ENCODE assay signal across 22 mouse cellular contexts in genomic region chr16:95686246-95686645, GRCm38 (mm10). TPM values are rescaled to one million over a fixed set of nuclear protein-coding genes. Genes with fewer than 3 reads are reported as not detected.
A peak's percentile ranks its signal among the peaks of the same experiment; 100 is the strongest.
DNase-seq lines count a peak whose midpoint lies in the region; ATAC-seq and TF ChIP-seq lines count a peak whose summit lies in the region.
"Had no signal": no experiment of that assay in that cellular context is flagged by ENCODE, and none has a peak within 500 bp of the region (broad histone marks: within the 10 kb centered on the region; RNA-seq: fewer than 3 reads in every experiment).

No protein-coding gene starts in this region.

- no peak for TF ChIP-seq CTCF in intestine, postnatal 0 days (IDR thresholded peaks at IDR 0.05; ENCODE audit: low read depth)

- WGBS in kidney, embryonic 15.5 days = 60% methylated on average over 6 of the region's 6 CpGs
- WGBS in intestine, embryonic 14.5 days = 65% methylated on average over 6 of the region's 6 CpGs
- WGBS in intestine, postnatal 0 days = 47% methylated on average over 6 of the region's 6 CpGs
- WGBS in heart, embryonic 11.5 days (ENCODE audit: insufficient replicate concordance) = 71% methylated on average over 6 of the region's 6 CpGs
- 75% methylated on average over 6 of the region's 6 CpGs for WGBS in heart, embryonic 12.5 days

- peak overlapping the region; percentile 72 for H3K27ac ChIP-seq in kidney, embryonic 15.5 days
- H3K27ac ChIP-seq in intestine, embryonic 14.5 days (ENCODE audit: low read depth) = peak overlapping the region; percentile 23; the same call in 1 of the 2 replicates
- H3K27ac ChIP-seq in intestine, postnatal 0 days (ENCODE audit: low read depth, low read length) = peak overlapping the region; percentile 91
- H3K27ac ChIP-seq in heart, embryonic 11.5 days (ENCODE audit: low read depth, low read length) = no peak overlapping the region
- H3K27ac ChIP-seq in heart, embryonic 12.5 days (ENCODE audit: poor library complexity, severe bottlenecking) = no peak overlapping the region
- H3K27ac ChIP-seq: embryonic facial prominence, embryonic 13.5 days; forebrain, embryonic 13.5 days; gastrocnemius, adult 2 months; heart, embryonic 15.5 days; hindbrain, embryonic 13.5 days had no signal

- H3K4me1 ChIP-seq in kidney, embryonic 15.5 days = peaks cover 37% of the 10 kb centered on the region
- peaks cover 13% of the 10 kb centered on the region; the same call in 1 of the 2 replicates for H3K4me1 ChIP-seq in intestine, embryonic 14.5 days (replicated peaks; ENCODE audit: control insufficient read depth, insufficient read depth, low read length)
- peaks cover 18% of the 10 kb centered on the region for H3K4me1 ChIP-seq in intestine, postnatal 0 days (replicated peaks; ENCODE audit: control insufficient read depth, insufficient read depth, low read length)
- peaks cover 4% of the 10 kb centered on the region; the same call in 1 of the 2 replicates for H3K4me1 ChIP-seq in heart, embryonic 11.5 days (ENCODE audit: control insufficient read depth, insufficient read depth, low read length)
- H3K4me1 ChIP-seq in heart, embryonic 12.5 days (replicated peaks) = no peaks in the 10 kb centered on the region; the same call in 1 of the 2 replicates
- H3K4me1 ChIP-seq: forebrain, embryonic 13.5 days; heart, embryonic 15.5 days had no signal

- no peaks in the 10 kb centered on the region for H3K9me3 ChIP-seq in kidney, embryonic 15.5 days (replicated peaks)
- H3K9me3 ChIP-seq in intestine, embryonic 14.5 days (ENCODE audit: control insufficient read depth, low read length) = no peaks in the 10 kb centered on the region
- no peaks in the 10 kb centered on the region for H3K9me3 ChIP-seq in intestine, postnatal 0 days (ENCODE audit: control insufficient read depth)
- H3K9me3 ChIP-seq in heart, embryonic 11.5 days (replicated peaks; ENCODE audit: control insufficient read depth, low read length) = no peaks in the 10 kb centered on the region
- no peaks in the 10 kb centered on the region for H3K9me3 ChIP-seq in heart, embryonic 12.5 days (replicated peaks)
- H3K9me3 ChIP-seq: embryonic facial prominence, embryonic 13.5 days; forebrain, embryonic 13.5 days; heart, embryonic 15.5 days; hindbrain, embryonic 13.5 days had no signal

- peak; percentile 52 for ATAC-seq in kidney, embryonic 15.5 days (replicated peaks; ENCODE audit: low FRiP score)
- no peak for ATAC-seq in intestine, embryonic 14.5 days (replicated peaks; ENCODE audit: low FRiP score, low TSS enrichment, low read depth)
- peak; percentile 4 for ATAC-seq in intestine, postnatal 0 days
- ATAC-seq in heart, embryonic 11.5 days (replicated peaks; ENCODE audit: insufficient number of reproducible peaks, low FRiP score, low TSS enrichment) = no peak
- no peak for ATAC-seq in heart, embryonic 12.5 days (ENCODE audit: insufficient number of reproducible peaks, low FRiP score)
- ATAC-seq: forebrain, embryonic 13.5 days had no signal

- no peak overlapping the region for H3K4me3 ChIP-seq in kidney, embryonic 15.5 days (replicated peaks)
- H3K4me3 ChIP-seq in intestine, embryonic 14.5 days (ENCODE audit: low read depth, low read length) = no peak overlapping the region
- no peak overlapping the region for H3K4me3 ChIP-seq in intestine, postnatal 0 days (ENCODE audit: low read depth, low read length)
- H3K4me3 ChIP-seq in heart, embryonic 11.5 days (ENCODE audit: low read depth, low read length) = no peak overlapping the region
- H3K4me3 ChIP-seq in heart, embryonic 12.5 days = no peak overlapping the region
- H3K4me3 ChIP-seq: embryonic facial prominence, embryonic 13.5 days; forebrain, embryonic 13.5 days; gastrocnemius, adult 2 months; heart, embryonic 15.5 days; hindbrain, embryonic 13.5 days had no signal

- no peaks in the 10 kb centered on the region for H3K27me3 ChIP-seq in kidney, embryonic 15.5 days
- no peaks in the 10 kb centered on the region for H3K27me3 ChIP-seq in intestine, embryonic 14.5 days (replicated peaks; ENCODE audit: control insufficient read depth, insufficient read depth, low read length)
- H3K27me3 ChIP-seq in intestine, postnatal 0 days (replicated peaks; ENCODE audit: control insufficient read depth, insufficient read depth, low read length) = no peaks in the 10 kb centered on the region
- H3K27me3 ChIP-seq in heart, embryonic 11.5 days (ENCODE audit: control insufficient read depth, insufficient read depth, low read length) = no peaks in the 10 kb centered on the region
- H3K27me3 ChIP-seq in heart, embryonic 12.5 days (replicated peaks) = no peaks in the 10 kb centered on the region
- H3K27me3 ChIP-seq: CH12.LX; embryonic facial prominence, embryonic 13.5 days; forebrain, embryonic 13.5 days; heart, embryonic 15.5 days; hindbrain, embryonic 13.5 days had no signal

- DNase-seq in kidney, adult 8-10 months = no peak
- DNase-seq in kidney, postnatal 4 days = peak; percentile 41 to 57
- DNase-seq in kidney, adult 18-20 months = no peak
- no peak for DNase-seq in intestine, embryonic 14.5 days (ENCODE audit: low spot score)
- DNase-seq: adrenal gland, adult 2 months; adrenal gland, postnatal 25 days; cerebellum, adult 18-20 months; cerebellum, adult 9-11 months; cerebellum, postnatal 36 days; gastrocnemius, adult 2 months; gastrocnemius, postnatal 25 days; heart, adult 11 months; heart, postnatal 14 days had no signal

- H3K4me2 ChIP-seq in kidney, embryonic 15.5 days = no peak overlapping the region
- no peak overlapping the region for H3K4me2 ChIP-seq in intestine, embryonic 14.5 days (ENCODE audit: low read length)
- no peak overlapping the region for H3K4me2 ChIP-seq in intestine, postnatal 0 days (replicated peaks; ENCODE audit: low read depth)
- H3K4me2 ChIP-seq in heart, embryonic 11.5 days = no peak overlapping the region
- H3K4me2 ChIP-seq in heart, embryonic 12.5 days = no peak overlapping the region
- H3K4me2 ChIP-seq: embryonic facial prominence, embryonic 13.5 days; forebrain, embryonic 13.5 days; heart, embryonic 15.5 days; hindbrain, embryonic 13.5 days had no signal

- no peak overlapping the region for H3K9ac ChIP-seq in kidney, embryonic 15.5 days
- H3K9ac ChIP-seq in intestine, embryonic 14.5 days (ENCODE audit: low read length) = no peak overlapping the region
- no peak overlapping the region for H3K9ac ChIP-seq in intestine, postnatal 0 days (ENCODE audit: low read depth, low read length)
- no peak overlapping the region for H3K9ac ChIP-seq in heart, embryonic 11.5 days (ENCODE audit: low read depth, low read length)
- H3K9ac ChIP-seq in heart, embryonic 12.5 days = no peak overlapping the region
- H3K9ac ChIP-seq: embryonic facial prominence, embryonic 13.5 days; forebrain, embryonic 13.5 days; heart, embryonic 15.5 days; hindbrain, embryonic 13.5 days had no signal

- no peaks in the 10 kb centered on the region for H3K36me3 ChIP-seq in kidney, embryonic 15.5 days
- no peaks in the 10 kb centered on the region for H3K36me3 ChIP-seq in intestine, embryonic 14.5 days (ENCODE audit: control insufficient read depth, insufficient read depth, low read length)
- no peaks in the 10 kb centered on the region for H3K36me3 ChIP-seq in intestine, postnatal 0 days (ENCODE audit: control insufficient read depth, insufficient read depth)
- no peaks in the 10 kb centered on the region for H3K36me3 ChIP-seq in heart, embryonic 11.5 days (ENCODE audit: control insufficient read depth, insufficient read depth, low read length)
- H3K36me3 ChIP-seq in heart, embryonic 12.5 days = no peaks in the 10 kb centered on the region
- H3K36me3 ChIP-seq: embryonic facial prominence, embryonic 13.5 days; heart, embryonic 15.5 days; hindbrain, embryonic 13.5 days had no signal

RNA-seq across cellular contexts. Expression of gene Ets2, which starts 15.6 kb away (rescaled TPM):
- polyA plus RNA-seq in kidney, embryonic 15.5 days (2015; fragmentation: Nextera tagmentation; extraction: Ambion mirVana) = 62.1 and 63.1 TPM in 2 replicates
- polyA plus RNA-seq in intestine, embryonic 14.5 days (2014; fragmentation: Nextera tagmentation; extraction: Ambion mirVana) = 52.8 and 57.9 TPM in 2 replicates
- polyA plus RNA-seq in intestine, postnatal 0 days (2015; fragmentation: Nextera tagmentation; extraction: Ambion mirVana) = 34.6 and 36.8 TPM in 2 replicates
- 26.8 and 45.4 TPM in 2 replicates for polyA plus RNA-seq in heart, embryonic 11.5 days (2014; fragmentation: Nextera tagmentation; extraction: Ambion mirVana)
- 52.0 and 59.0 TPM in 2 replicates for polyA plus RNA-seq in heart, embryonic 12.5 days (2016; fragmentation: Nextera tagmentation; extraction: Ambion mirVana)

Comparison
In these comparisons a context has a peak if more than half of its experiments do, and no peak if none do; other contexts are left out.
1. ATAC-seq: peak in kidney, embryonic 15.5 days (single experiment) and intestine, postnatal 0 days (single experiment); none in intestine, embryonic 14.5 days (single experiment), heart, embryonic 11.5 days (single experiment) and heart, embryonic 12.5 days (single experiment).
2. DNase-seq: peak in kidney, postnatal 4 days (2 of 2); none in kidney, adult 8-10 months (0 of 2), kidney, adult 18-20 months (single experiment) and intestine, embryonic 14.5 days (single experiment).
3. H3K27ac ChIP-seq: peak in kidney, embryonic 15.5 days (single experiment), intestine, embryonic 14.5 days (single experiment) and intestine, postnatal 0 days (single experiment); none in heart, embryonic 11.5 days (single experiment) and heart, embryonic 12.5 days (single experiment).